Mouse (Mus musculus) liver, embryonic 14.5 days (tissue): ENCODE measurements around the gene Dlec1.

Source experiments
- CTCF ChIP-seq: IDR thresholded peaks from 2 replicates; pipeline ENCODE4 v1.5.1; 2016; ENCODE audit warnings: antibody characterized with exemption, low read depth, control low read depth
- EP300 ChIP-seq: IDR thresholded peaks from 2 replicates; pipeline ENCODE4 v1.6.1; 2016; ENCODE audit warnings: antibody characterized with exemption, low read depth

GRCm38 (mm10) chr9:119080040-119080675 lies 22.1 kb upstream of the Dlec1 start:
- TF ChIP-seq CTCF (no peak), EP300 (no peak)
